Mouse (Mus musculus): ENCODE measurements around the gene Otub1.

Otub1 gene

DNA sequence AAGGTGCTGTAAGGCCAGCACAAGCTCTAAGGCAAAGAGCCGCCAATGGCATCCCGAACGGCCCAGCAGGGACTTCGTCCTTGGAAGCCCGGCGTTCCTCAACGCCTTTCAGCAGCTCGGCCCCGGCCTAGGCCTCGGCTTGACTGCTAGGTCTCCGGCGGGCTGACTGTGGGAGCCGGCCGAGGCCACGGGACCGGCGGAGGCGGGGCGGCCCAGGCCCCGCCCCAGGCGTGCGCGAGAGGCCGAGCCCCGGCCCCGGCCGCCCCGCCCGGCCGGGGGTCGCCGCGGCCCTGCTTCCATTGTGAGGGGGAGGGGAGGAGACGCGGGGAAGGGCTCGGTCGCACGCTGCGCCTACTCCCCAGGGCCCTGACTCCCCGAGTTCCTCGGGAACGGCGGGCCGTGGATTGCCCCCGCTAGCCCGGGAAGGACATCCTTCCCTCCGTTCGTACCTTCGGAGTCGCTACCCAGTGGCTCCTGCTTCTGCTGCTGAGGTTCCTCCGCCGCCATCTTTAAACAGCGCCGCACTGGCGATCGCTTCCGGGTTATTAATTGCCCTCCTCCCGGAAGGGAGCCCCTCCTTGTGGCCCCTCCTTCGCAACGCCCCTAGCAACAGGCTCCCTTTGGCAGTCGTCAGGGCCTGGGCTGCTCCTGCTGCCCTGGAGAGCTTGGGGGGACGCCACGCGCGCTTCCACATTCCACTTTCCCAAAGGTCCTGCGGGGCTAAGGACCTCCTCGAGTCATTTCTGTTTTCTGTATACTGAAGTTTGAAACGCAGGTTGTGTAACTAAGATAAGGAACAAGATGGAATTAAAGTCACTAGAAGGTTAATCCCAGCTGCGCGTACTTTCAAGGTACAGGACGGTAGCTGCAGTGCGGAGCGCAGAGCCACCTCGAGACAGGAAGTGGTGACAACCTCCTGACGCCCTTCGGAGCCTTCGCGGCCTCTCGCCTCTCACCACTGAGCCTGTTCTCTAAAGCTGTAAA lies at the start of gene Otub1:
Otub1 (minus strand) TSS at position 564 of the 984 bp plus-strand sequence.
- peak; percentile 96 for DNase-seq (ENCODE audit: low read depth, low spot score)

DNA sequence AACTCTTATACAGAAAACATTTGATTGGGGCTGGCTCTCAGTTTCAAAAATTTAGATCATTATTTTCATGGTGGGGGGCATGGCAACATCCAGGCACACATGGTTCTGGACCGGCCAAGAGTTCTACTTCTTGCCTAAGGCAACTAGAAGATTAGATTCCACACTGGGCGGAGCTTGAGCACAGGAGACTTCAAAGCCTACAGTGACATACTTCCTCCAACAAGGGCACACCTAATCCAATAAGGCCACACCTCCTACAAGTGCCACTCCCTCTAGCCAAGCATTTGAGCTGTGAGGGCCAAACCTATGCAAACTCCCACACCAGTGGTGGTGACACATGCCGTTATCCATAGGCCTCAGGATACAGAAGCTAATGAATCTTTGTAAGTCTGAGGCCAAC lies 39.9 kb upstream of the Otub1 start:
- no peak for DNase-seq (ENCODE audit: low read depth, low spot score)

DNA sequence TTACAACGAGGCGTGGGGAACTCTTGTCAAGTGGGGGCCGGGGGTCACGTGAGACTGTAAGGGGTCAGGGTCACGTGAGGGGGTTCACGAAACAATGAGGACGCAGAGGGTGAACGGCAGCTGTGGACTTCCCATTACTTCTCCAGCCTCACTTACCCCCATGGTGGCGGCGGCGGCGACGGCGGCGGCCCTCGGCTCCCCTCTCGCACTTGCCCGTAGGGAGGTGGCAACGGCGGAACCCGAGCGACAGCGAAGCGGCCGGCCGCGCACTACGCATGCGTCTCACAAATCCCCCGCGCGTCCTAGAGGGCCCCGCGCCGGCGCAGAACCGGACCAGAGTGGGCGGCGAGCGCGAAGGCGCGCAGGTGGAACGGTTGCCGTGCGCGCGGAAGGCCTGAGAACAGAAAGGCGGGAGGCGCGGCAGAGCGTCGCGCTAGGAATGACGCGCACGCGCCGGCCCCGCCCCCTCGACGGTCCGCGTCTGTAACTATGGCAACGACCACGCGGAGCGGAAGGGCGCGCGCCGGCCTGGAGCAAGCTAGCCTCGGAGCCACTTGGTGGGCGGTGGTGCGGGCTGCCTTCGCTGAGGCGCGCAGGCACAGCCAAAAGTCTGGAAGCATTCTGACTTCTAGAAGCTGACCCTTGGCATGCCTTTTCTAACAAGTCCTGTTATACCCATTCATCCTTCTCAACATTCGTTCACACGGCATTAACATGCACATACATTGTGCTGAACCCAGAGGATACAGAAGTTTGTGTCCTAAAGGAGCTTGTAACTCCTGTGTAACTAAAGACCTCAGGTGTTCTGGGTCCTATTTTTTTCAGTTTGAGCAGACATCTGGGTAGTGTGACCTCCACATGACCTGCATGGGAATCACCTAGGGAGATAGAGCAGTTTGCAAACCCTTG lies 34.9 kb upstream of the Otub1 start, which contains the start of gene Naa40:
Naa40 (minus strand) TSS at position 402 of the 909 bp plus-strand sequence.
- peak; percentile 97 for DNase-seq (ENCODE audit: low read depth, low spot score)

DNA sequence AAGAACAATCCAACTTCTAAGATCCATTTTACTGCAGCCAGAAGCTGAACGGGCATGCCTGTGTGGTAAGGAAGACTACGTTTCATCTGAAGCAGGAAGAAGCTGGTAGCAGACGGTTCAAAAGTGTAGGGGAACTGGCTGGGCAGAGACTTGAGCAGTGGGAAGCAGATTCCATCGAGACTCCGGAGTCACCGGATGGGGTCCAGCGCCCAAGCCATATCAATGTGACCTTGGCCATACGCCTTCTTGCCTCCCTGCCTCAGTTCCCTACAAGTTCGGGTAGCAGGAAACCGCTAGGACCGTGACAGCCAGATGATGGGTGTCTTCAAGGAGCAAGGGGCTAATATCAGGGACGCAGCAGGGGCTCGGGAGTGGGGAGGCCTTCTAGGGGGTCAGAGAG lies 34.2 kb upstream of the Otub1 start:
- no peak for DNase-seq (ENCODE audit: low read depth, low spot score)

DNA sequence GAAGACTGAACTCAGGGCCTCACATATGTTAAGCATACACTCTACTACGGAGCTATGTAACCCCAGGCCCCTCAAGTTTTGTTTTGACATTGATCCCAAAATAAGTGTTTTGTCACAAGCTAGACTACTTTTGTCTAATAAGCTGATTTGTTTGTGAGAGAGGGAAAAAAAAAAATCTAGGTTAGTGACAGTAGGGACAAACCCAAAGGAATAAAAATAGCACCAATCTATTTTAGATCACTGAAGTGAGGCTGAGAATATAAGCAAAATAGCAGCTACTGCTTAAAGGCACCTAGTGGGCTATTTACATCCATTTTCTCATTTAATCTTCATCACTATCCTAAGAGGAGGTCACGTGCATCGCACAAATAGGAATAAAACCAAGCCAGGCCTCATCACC lies 33.5 kb upstream of the Otub1 start:
- no peak for DNase-seq (ENCODE audit: low read depth, low spot score)

DNA sequence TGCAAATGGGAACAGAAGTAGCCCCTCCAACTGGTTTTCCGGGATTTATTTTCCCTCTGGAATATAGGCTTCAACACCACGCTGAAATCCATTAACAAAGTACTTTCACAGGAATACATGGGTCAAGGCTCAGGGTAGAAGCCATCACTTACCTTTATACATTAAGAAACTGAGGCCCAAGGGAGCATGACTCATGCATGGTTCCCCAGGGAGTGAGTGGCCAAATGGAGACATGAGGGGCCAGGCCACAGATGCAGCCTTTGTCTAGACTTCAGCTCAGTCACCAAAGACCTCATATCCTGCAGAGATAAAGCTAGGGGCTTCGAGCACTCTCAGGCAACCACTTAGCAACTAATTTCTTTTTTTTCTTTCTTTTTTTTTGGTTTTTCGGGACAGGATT lies 30.6 kb upstream of the Otub1 start:
- DNase-seq (ENCODE audit: low read depth, low spot score), result no peak

DNA sequence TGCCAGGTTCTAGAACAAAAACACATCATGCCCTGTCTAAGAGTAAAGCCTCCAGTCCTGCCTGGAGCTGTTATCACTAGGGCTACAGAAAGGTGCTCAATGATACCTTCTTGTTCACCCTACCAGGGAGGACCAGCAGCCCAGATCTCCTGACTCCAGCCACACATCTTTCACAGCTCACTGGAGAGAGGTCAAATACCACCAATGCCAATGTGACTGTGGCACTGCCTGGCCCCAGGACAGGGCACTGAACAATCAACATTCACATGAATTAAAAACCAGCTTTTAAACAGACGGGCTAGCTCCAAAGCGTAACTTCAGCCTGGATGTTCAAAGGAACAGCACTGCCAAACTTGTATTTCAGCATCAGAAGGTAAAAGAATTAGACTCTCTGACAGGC lies 29.9 kb upstream of the Otub1 start:
- no peak for DNase-seq (ENCODE audit: low read depth, low spot score)

DNA sequence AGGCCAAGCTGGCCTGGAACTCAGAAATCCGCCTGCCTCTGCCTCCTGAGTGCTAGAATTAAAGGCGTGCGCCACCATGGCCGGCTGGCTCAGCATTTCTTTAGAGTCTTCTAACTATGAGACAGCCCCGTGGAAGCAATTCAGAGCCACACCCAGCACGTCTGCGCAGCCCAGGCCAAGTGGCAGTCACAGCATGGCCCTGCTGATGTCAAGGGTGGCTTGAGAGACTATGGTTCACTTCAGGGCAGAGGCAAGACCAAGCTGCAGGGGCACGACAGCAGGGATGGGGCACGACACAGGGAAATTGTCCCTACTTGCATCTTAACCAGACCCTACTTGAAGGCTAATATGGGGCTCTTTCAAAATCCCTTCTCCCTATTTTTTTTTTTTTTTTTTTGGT lies 29.3 kb upstream of the Otub1 start:
- no peak for DNase-seq (ENCODE audit: low read depth, low spot score)

DNA sequence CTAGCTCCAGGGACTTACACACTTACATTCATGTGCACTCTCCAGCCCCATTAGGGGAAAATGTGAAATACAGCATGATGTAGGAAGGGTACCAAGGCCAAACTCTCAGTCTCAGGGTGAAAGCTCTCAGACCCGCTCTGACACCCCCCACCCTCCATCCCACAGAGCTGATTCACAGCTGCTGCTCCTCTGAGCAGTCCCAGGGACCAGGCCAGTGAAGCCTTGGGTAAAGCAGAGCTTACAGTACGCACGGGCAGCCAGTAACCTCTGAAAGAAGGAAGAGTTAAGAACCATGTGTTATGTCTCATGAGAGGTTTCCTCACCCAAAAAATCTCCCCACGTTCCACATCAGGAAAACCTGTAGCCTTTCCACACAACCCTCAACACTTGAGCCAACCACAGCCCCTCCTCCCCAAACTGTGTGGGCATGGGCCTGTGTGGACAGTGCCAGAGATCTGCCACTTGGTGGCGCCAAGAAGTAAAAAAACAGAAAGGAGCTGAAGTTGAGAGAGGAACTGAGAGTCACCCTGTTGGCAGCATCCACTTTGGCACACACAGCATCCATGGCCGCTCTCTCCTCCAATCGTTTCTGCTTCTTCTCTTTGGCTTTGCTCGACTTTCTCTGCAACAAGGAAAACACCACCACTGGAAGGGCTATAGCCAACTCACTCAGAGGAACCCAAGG lies 28.6 kb upstream of the Otub1 start:
- peak; percentile 79 for DNase-seq (ENCODE audit: low read depth, low spot score)

DNA sequence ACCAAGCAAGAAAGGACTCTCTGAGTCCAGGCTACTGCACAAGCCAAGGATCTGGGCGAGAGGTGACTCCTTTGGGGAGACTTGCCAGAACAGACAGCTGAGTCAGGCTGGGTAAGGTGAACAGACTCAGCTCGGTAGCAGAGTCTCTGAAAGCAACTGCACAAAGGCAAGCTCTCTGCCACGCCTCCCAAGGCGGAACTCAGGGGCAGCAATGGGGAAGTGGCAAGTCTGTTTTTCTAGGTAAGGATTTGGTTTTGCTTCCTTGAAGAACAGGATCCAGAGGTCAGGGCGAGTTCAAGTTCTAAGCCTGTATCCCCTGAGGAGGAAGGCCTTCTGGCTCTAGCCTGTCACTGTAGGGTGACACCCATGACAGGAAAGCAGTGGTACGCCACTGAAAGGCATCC lies 20.4 kb upstream of the Otub1 start:
- no peak for DNase-seq (ENCODE audit: low read depth, low spot score)

DNA sequence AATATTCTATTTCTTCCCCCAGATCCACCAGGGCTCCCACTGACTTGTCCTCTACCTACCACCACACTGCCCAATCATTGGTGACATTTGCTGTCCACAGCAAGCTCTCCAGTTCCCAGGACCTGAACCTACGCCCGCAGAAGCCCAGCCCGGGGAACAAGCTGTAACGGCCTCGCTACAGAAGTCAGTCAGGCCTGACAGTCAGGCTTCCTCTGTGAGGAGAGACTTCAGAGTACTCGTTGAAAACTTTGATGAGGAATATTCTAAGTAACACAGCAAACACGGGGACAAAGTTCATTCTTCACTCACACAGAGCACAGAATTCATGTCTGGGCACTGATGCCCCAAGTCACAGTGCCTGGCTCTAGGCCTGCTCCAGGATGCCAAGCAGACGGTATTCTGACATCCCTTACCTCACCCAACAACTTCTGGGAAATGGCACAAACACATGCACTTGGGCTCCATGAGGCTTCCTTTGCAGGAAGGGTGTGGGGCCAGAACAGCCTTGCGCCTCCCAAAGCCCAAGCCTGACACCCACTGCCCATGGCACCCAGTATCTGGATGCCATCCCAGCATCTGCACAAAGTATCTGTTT lies 19.1 kb upstream of the Otub1 start:
- no peak for DNase-seq (ENCODE audit: low read depth, low spot score)

DNA sequence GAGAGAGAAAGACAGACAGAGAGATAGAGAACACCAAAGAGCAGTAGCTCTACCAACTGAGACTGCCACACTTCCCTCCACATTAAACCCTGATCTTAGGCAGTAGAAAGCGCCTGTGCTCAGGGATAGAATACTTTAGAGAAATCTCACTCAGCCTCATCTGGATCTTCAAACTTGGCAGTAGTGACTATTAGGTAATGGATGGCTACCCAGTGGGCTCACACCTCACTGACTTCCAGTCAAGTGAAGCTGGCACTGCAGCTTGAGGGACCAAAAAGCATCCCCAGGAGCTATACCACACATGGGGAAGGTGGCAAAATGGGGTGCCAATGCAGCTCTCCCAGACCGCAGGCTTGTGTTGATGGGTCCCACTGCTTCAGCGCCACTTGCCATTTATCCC lies 18.1 kb upstream of the Otub1 start:
- no peak for DNase-seq (ENCODE audit: low read depth, low spot score)

DNA sequence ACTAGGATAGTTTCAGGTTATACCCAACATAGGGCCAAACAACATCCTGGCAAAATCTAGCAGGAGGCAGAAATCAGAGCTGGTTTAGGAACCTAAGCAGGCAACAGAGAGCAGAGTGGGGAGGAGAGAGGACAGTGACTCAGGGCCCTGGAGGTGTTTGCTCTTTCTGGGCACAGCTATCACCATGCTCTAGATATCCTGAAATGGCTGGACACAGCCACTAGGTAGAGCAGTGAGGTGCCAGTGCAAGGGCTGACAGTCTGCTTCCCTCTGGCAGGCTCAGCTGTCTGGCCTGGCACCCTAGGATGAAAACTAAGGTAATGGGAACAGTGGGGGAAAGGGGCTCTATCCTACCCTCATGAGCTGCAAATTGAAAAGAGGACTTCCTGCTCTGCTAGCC lies 17.4 kb upstream of the Otub1 start:
- DNase-seq (ENCODE audit: low read depth, low spot score), result no peak

DNA sequence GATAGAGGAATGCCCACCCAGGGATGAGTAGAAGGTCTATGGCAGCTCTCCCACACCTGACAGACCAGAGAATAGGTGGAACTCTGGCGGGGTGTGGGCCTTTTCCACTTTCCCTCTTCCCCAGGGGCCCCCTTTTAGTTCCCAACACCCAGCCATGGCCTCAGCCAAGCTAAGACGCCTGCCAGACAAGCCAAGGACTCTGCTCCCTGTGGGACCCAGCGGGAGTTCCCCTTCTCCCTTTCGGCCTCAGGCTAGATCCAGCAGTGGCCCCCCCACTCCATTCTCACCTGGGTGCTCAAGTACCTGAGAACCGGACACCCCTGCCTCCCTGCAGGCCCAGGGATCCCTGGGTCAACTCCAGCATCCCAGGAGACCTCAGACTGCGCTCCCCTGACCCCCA lies 16.1 kb upstream of the Otub1 start:
- no peak for DNase-seq (ENCODE audit: low read depth, low spot score)

DNA sequence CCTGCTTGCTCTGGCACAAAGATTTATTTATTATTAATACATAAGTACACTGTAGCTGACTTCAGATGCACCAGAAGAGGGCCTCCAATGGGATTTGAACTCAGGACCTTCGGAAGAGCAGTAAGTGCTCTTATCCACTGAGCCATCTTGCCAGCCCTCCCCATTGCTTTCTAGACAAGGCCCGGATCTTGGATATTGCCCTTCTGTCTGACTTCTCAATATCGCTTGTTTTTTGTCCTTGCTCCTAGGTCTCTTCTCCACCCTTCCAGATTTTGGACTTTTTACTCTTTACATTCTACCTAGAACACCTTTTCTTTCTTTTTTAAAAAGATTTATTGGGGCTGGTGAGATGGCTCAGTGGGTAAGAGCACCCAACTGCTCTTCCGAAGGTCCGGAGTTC lies 12.6 kb upstream of the Otub1 start:
- DNase-seq (ENCODE audit: low read depth, low spot score), result no peak

DNA sequence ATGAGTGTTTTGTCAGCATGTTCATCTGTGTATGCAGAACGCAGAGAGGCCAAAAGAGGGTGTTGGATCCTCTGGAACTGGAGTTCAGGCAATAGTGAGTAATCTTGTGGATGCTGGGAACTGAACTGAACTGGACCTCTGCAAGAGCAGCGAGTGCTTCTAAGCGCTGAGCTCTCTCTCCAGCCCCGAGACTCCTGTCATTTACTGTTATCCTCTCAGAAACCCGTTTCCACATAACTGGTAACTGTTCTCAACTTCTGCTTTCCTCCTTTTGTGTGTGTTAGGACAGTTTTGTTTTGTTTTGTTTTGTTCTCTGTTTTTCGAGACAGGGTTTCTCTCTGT lies 11.8 kb upstream of the Otub1 start:
- DNase-seq (ENCODE audit: low read depth, low spot score), result no peak

DNA sequence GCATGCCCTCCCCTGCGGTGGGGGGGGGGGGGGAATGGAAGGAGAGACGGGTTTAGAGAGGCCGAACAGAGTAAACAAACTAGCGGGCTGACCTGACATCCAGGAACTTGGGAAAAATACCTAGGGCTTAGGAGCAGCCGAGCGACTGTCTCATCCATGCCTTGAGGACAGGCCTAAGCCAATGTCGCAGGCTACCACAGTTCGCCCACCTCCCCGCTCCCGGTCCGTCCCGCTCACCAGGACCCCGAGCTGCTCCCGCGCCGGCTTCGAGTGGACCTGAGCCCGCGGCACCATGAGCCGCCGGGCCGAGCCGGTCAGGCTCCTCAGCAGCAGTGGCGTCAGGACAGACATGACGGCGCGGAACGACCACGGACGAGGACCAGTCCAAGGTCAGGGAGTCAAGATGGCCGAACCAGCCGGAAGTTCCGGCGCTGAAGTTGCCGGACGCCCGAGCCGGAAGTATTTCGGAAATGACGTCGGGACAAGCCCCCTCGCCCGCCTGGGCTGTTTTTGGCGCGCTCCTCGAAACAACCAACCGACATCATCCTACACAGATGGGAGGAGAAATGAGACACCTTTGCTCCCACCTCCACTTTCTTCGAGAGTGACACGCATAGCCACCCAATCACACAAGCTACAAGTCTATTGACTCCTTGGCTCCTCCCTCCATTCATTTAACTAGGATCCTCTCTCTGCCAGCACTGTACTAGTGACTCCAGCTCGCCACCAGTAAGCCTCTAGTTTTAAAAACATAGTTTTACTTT lies 11.2 kb upstream of the Otub1 start, which contains the start of gene Cox8a:
Cox8a (minus strand) TSS at position 455 of the 764 bp plus-strand sequence.
- peak; percentile 98 for DNase-seq (ENCODE audit: low read depth, low spot score)

DNA sequence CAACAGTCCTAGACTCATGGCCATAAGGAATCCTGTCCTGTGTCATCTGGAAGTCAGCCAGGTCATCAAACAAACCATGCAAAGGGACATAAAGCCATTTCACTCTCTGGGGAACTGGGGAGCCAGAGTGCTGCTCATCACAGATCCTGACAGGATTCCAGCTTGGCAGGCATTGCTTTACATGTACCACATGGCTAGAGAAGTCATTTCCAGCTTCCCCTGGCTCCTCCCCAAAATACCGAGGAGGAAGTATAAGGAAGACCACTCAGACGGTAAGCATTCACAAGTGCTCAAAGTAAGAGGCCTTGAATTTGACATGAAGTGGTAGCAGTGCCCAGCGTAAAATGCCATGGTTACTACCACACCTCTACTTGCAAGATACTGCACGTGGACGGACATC lies 8.4 kb upstream of the Otub1 start:
- no peak for DNase-seq (ENCODE audit: low read depth, low spot score)

DNA sequence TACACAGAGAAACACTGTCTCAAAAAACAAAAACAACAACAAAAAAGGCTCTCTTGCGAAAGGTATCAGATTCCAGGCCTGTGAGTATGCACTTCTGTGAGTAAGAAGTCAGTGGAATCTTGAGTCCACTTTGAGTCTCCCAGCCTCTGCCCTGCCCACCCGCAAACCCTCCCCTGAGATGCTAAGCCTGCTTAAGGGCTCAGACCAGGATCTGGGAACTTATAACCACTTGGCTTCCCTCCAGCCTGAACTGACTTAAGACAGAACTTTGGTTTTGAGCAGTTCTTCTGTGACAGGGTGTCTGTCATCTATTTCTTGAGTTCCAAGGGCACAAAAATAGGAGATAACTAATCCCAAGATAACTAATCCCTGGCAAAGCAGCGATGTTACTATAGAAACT lies 6.9 kb upstream of the Otub1 start:
- no peak for DNase-seq (ENCODE audit: low read depth, low spot score)

DNA sequence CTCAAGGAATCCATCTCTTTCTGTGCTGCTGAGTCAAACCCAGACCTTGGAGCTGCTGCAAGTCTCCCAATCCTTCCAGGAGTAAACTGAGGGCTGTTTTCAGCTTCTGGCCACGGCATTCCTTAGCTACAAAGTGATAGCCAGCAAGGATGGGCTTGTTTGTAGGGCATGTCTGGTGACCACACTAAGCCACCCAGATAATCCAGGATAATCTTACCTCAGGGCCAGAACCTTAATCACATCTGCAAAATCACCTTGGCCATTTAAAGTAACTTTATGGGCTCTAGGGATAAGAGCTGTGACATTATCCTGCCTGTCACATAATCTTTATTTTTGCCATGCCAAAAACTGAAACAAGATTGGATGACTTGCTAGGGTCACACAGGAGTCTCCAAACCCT lies 6.1 kb upstream of the Otub1 start:
- DNase-seq (ENCODE audit: low read depth, low spot score), result no peak
